Mouse (Mus musculus) CH12.LX (cell line): ENCODE results near the gene AC141477.1. TPM values are rescaled to one million over a fixed set of nuclear protein-coding genes. Genes with fewer than 3 reads are reported as not detected.

Experiments
- DNase-seq: peaks from one replicate; pipeline ENCODE4 v3.0.0-alpha.2; 2013; ENCODE audit errors: extremely low read depth
- H3K27ac ChIP-seq: 2 replicates; pipeline ENCODE4 v1.5.1; 2012; ENCODE audit warnings: low read depth, mild to moderate bottlenecking, control low read depth, moderate library complexity; ENCODE audit not compliant: insufficient read depth
- H3K27me3 ChIP-seq: replicated peaks from 2 replicates; pipeline ENCODE3; 2012; ENCODE audit warnings: inconsistent platforms
- H3K36me3 ChIP-seq, 2 experiments: replicated peaks in 1 of 2; 2 replicates each; pipeline versions ENCODE3 to v1.6.1; 2012; ENCODE audit warnings: inconsistent platforms in 1 of 2, low read length in 1 of 2, mild to moderate bottlenecking in 1 of 2, mixed read lengths in 1 of 2, moderate library complexity in 1 of 2; ENCODE audit not compliant: control insufficient read depth in 1 of 2, insufficient read depth in 1 of 2
- H3K4me1 ChIP-seq, 2 experiments: 2 replicates each; pipeline ENCODE4 v1.6.1; 2012; ENCODE audit warnings: inconsistent platforms in 1 of 2, moderate library complexity in 1 of 2; ENCODE audit not compliant: insufficient read depth in 2 of 2, control insufficient read depth in 1 of 2
- H3K4me2 ChIP-seq: 2 replicates; pipeline ENCODE4 v1.6.1; 2012; ENCODE audit warnings: low read depth, mild to moderate bottlenecking, control low read depth; ENCODE audit not compliant: poor library complexity, insufficient read depth, severe bottlenecking
- H3K4me3 ChIP-seq, 3 experiments: fragments of 150-350 bp in 1 of 3; sonication (generic) in 1 of 3; replicated peaks in 1 of 3; 2 replicates each; pipeline versions ENCODE3 to v1.5.1; 2011 to 2012; ENCODE audit warnings: low read depth in 2 of 3, low read length in 2 of 3, mild to moderate bottlenecking in 2 of 3, moderate library complexity in 2 of 3, control low read depth in 1 of 3, improper control_type of control experiment in 1 of 3, inconsistent platforms in 1 of 3, mixed read lengths in 1 of 3; ENCODE audit not compliant: poor library complexity in 1 of 3
- H3K79me2 ChIP-seq: replicated peaks from 2 replicates; pipeline ENCODE4 v1.6.1; 2012; ENCODE audit warnings: mild to moderate bottlenecking, moderate library complexity; ENCODE audit not compliant: control insufficient read depth, poor library complexity, insufficient read depth, severe bottlenecking; ENCODE audit errors: extremely low read depth
- H3K9ac ChIP-seq: 2 replicates; pipeline ENCODE4 v1.6.1; 2012; ENCODE audit warnings: low read depth, mild to moderate bottlenecking, control low read depth, moderate library complexity; ENCODE audit not compliant: insufficient read depth
- H3K9me3 ChIP-seq: replicated peaks from 2 replicates; pipeline ENCODE3; 2012; ENCODE audit warnings: low read length, inconsistent platforms, mixed read lengths
- CHD2 ChIP-seq: IDR thresholded peaks from 2 replicates; pipeline ENCODE4 v1.6.1; 2011; ENCODE audit warnings: low read length, improper control_type of control experiment
- CTCF ChIP-seq, 2 experiments: IDR thresholded peaks in 1 of 2; conservative IDR thresholded peaks in 1 of 2; 2 replicates each; pipeline ENCODE4 v1.5.1; 2011 to 2012; ENCODE audit warnings: low read depth in 2 of 2, low read length in 2 of 2, improper control_type of control experiment in 1 of 2, inconsistent platforms in 1 of 2, mild to moderate bottlenecking in 1 of 2, moderate library complexity in 1 of 2
- EP300 ChIP-seq: IDR thresholded peaks from 2 replicates; pipeline ENCODE4 v1.6.1; 2011; ENCODE audit warnings: low read length, improper control_type of control experiment
- GABPA ChIP-seq: IDR thresholded peaks from 2 replicates; pipeline ENCODE4 v1.6.1; 2012; ENCODE audit warnings: low read depth, low read length, improper control_type of control experiment, inconsistent platforms; ENCODE audit not compliant: insufficient replicate concordance
- KAT2A ChIP-seq: IDR thresholded peaks from 2 replicates; pipeline ENCODE4 v1.6.1; 2012; ENCODE audit warnings: low read length, improper control_type of control experiment, inconsistent platforms; ENCODE audit not compliant: insufficient replicate concordance
- MAZ ChIP-seq: IDR thresholded peaks from 2 replicates; pipeline ENCODE4 v1.6.1; 2012; ENCODE audit warnings: low read depth, mild to moderate bottlenecking, inconsistent platforms, low read length, improper control_type of control experiment, moderate library complexity
- MXI1 ChIP-seq: IDR thresholded peaks from 2 replicates; pipeline ENCODE4 v1.6.1; 2011; ENCODE audit warnings: mild to moderate bottlenecking, low read depth, low read length, improper control_type of control experiment
- MYC ChIP-seq: IDR thresholded peaks from 2 replicates; pipeline ENCODE4 v1.6.1; 2011; ENCODE audit warnings: low read depth, mild to moderate bottlenecking, improper control_type of control experiment, low read length
- NRF1 ChIP-seq: IDR thresholded peaks from 2 replicates; pipeline ENCODE4 v1.6.1; 2014; ENCODE audit warnings: low read depth, mild to moderate bottlenecking, inconsistent platforms, low read length, improper control_type of control experiment, moderate library complexity
- PAX5 ChIP-seq: IDR thresholded peaks from 2 replicates; pipeline ENCODE4 v1.6.1; 2012; ENCODE audit warnings: low read length, inconsistent platforms, mixed read lengths
- SMC3 ChIP-seq: IDR thresholded peaks from 2 replicates; pipeline ENCODE4 v1.6.1; 2011; ENCODE audit warnings: low read depth, low read length, improper control_type of control experiment
- TBP ChIP-seq: conservative IDR thresholded peaks from 2 replicates; pipeline ENCODE4 v1.6.1; 2011; ENCODE audit warnings: low read depth, low read length, improper control_type of control experiment
- TCF12 ChIP-seq: IDR thresholded peaks from 2 replicates; pipeline ENCODE4 v1.6.1; 2014; ENCODE audit warnings: low read depth, mild to moderate bottlenecking, inconsistent platforms, low read length, improper control_type of control experiment
- ZKSCAN1 ChIP-seq: IDR thresholded peaks from 2 replicates; pipeline ENCODE4 v1.6.1; 2012; ENCODE audit warnings: low read depth, inconsistent platforms, low read length, improper control_type of control experiment, borderline replicate concordance
- ZMIZ1 ChIP-seq: IDR thresholded peaks from 2 replicates; pipeline ENCODE4 v1.6.1; 2012; ENCODE audit warnings: low read depth, mild to moderate bottlenecking, inconsistent platforms, low read length, improper control_type of control experiment
- ZNF384 ChIP-seq: IDR thresholded peaks from 2 replicates; pipeline ENCODE4 v1.6.1; 2012; ENCODE audit warnings: low read depth, low read length, improper control_type of control experiment, inconsistent platforms
- dilution Hi-C: fragments of 300-500 bp; cut with MboI; formaldehyde crosslinking; loops from 2 replicates; pipeline ENCODE4 v1.14.3; 2020; ENCODE audit warnings: low sequenced_read_pairs; ENCODE audit not compliant: extremely low pct_unique_long_range_greater_than_20kb, extremely low pct_ligation_motif_present
- in situ Hi-C: fragments of 300-500 bp; cut with MboI; formaldehyde crosslinking; loops from 3 replicates; pipeline ENCODE4 v1.14.3; 2019; ENCODE audit warnings: low sequenced_read_pairs, low pct_ligation_motif_present, low pct_unique_long_range_greater_than_20kb, mixed read lengths
- polyA plus RNA-seq: library from polyadenylated mRNA; unstranded; fragments of >175 nt; gene quantifications from 2 replicates; pipeline ENCODE4 v1.2.1, GENCODE M21; 2012; ENCODE audit warnings: low read depth; ENCODE audit not compliant: insufficient read length
- total RNA-seq, 2 experiments: library from RNA; depleted of rRNA; stranded (reverse); fragments of 300-350 nt in 1 of 2; fragments of >200 nt in 1 of 2; gene quantifications; 2 replicates each; pipeline ENCODE4 v1.2.3; 2012 to 2014

Gene AC141477.1
- total and polyA plus RNA-seq, 3 experiments, result not detected

GRCm38 (mm10) chr10:76442178-76443088, 2.2 kb upstream of the AC141477.1 start, which contains the start of gene Pcnt (continued):
- TF ChIP-seq MAZ (peak; percentile 93), CTCF (conservative IDR thresholded peaks at IDR 0.05 in 1 of 2, IDR thresholded peaks at IDR 0.05 in 1 of 2; ENCODE audit: low read depth in 2 of 2, low read length in 2 of 2) (peak in 1 of 2 experiments; percentile 62; a peak in 2 of 4 replicates), KAT2A (0 out of 2 replicates have a peak, but pooled peaks have one; percentile 57), ZKSCAN1 (no peak), ZMIZ1 (no peak), GABPA (no peak), EP300 (no peak), PAX5 (no peak), NRF1 (peak; percentile 93), ZNF384 (no peak)

DNA sequence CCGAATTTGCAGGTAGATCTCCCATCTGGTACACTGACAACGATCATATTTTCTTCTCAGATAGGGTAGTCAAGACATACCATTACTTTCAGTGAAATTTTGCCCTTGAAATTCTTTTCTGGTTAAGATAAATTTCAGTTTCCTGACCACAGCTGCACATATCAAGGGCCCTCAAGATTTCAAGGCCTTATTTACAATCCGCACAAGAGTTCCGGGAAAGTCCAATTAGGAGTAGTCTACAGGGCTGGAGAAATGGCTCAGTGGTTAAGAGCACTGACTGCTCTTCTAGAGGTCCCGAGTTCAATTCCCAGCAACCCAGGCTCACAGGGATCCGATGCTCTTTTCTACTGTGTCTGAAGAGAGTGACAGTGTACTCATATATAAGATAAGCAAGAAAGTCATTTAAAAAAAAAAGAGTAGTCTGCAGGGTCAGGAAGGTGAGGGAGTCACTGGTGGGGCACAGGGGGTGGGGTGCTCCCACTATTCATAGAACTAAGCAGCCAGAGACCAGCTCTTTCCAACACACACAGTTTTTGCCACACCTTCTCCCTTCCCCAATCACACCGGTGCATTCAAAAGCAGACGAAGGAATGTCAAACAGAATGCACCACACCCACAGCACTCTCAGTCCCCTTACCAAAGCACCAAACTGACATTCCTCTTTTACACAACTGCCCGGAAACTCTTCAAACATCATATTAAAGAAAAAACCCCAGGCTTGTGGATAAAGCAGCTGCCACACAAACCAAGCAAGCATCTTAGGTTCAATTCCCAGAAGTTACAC, 945 bp downstream of the AC141477.1 start:
- H3K4me1 ChIP-seq, result peaks cover 10 to 20% of the 10 kb centered on the region in 2 experiments
- DNase-seq, result no peak
- in situ Hi-C loops, result no loop called here
- H3K9ac ChIP-seq, result no peak overlapping the region
- no peaks in the 10 kb centered on the region for H3K9me3 ChIP-seq
- peaks cover 15% of the 10 kb centered on the region for H3K79me2 ChIP-seq
- dilution Hi-C loops, result no loop called here
- no peak overlapping the region for H3K27ac ChIP-seq
- H3K4me2 ChIP-seq, result no peak overlapping the region
- no peaks in the 10 kb centered on the region for H3K27me3 ChIP-seq
- H3K36me3 ChIP-seq, result peaks cover 43 to 70% of the 10 kb centered on the region in 2 experiments
- TF ChIP-seq CHD2, result no peak
- TF ChIP-seq MAZ, result no peak
- no peak for TF ChIP-seq KAT2A
- no peak for TF ChIP-seq ZNF384
- no peak for TF ChIP-seq MXI1
- no peak for TF ChIP-seq SMC3
- no peak for TF ChIP-seq TBP
- TF ChIP-seq MYC, result no peak
- TF ChIP-seq TCF12, result no peak
- H3K4me3 ChIP-seq, result no peak overlapping the region
